Mouse (Mus musculus) layer of hippocampus, adult 9-10 months (tissue): ENCODE measurements around the gene Hltf.

Experiments
- DNase-seq: peaks from one replicate; pipeline ENCODE4 v3.0.0; 2022; ENCODE audit warnings: low spot score

Hltf gene

DNA sequence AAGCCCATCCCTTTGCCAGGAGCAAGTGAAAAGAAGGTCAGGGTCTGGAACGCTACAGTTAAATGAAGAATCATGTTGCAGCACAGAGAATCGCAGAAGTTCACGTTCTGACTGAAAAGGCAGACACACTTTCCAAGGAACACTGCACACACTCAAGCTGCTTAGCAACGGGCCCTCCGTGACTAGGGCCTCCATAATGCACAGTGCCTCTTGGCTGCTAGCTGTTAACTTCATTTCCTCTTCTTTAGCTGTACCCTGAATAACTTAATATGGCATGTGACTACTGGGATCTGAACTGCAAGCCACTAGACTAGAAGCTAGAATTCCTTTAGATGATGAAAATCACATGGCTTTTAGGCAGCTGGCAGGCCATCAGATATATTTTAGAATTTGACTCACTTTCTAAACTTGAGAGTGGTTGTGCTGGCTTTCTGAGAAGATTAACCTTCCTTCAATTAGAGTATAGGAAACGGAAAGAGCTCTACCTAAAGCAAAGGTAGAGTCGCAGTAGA lies 89.3 kb downstream of the Hltf start:
- DNase-seq: no peak

GRCm38 (mm10) chr3:20147647-20148046 lies 90.0 kb downstream of the Hltf start:
- no peak for DNase-seq

GRCm38 (mm10) chr3:20150511-20150910 lies 92.9 kb downstream of the Hltf start:
- no peak for DNase-seq

- DNase-seq: no peak
Observed at GRCm38 (mm10) chr3:20151651-20152050, 94.0 kb downstream of the Hltf start.

GRCm38 (mm10) chr3:20154531-20155367 lies 97.1 kb downstream of the Hltf start, which contains the start of gene Gyg:
Gene Gyg (minus strand): TSS chr3:20155317.
- no peak for DNase-seq

DNA sequence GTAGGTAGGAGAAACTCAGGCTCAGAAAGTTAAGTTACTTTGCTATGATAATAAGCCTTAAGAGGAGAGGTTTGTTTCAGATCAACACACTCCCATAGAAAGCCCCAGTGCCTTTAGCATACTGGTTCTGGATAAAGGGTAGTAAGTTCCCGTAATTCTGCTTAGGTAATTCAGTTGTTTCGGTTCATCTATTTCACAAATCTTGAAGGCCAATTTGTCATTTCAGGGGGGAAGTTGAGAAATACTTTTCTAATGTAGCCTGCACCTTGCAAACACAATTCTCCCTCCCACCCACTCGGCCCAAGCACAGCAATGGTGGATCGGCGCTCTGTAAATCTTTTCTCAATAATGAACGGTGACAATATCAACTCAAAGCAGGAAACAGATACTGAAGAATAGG lies 97.9 kb downstream of the Hltf start:
- no peak for DNase-seq

GRCm38 (mm10) chr3:20167487-20167886 lies 109.9 kb downstream of the Hltf start:
- DNase-seq: no peak
